Mouse (Mus musculus) olfactory bulb, adult 2 months (tissue): ENCODE measurements around the gene Dennd6b. TPM values are rescaled to one million over a fixed set of nuclear protein-coding genes. Genes with fewer than 3 reads are reported as not detected.

ENCODE experiments used
- H3K27ac ChIP-seq: fragments of 200-500 bp; 2 replicates; pipeline ENCODE4 v1.5.1; 2012; ENCODE audit warnings: low read depth, low read length; ENCODE audit not compliant: insufficient read depth
- H3K4me1 ChIP-seq: fragments of 200-500 bp; 2 replicates; pipeline ENCODE4 v1.6.1; 2012; ENCODE audit warnings: low read length; ENCODE audit not compliant: control insufficient read depth, insufficient read depth
- H3K4me3 ChIP-seq: fragments of 200-500 bp; 2 replicates; pipeline ENCODE4 v1.5.1; 2012; ENCODE audit warnings: mild to moderate bottlenecking, low read depth, low read length, moderate library complexity; ENCODE audit not compliant: insufficient read depth
- CTCF ChIP-seq: fragments of 200-500 bp; IDR thresholded peaks from 2 replicates; pipeline ENCODE4 v1.5.1; 2012; ENCODE audit warnings: low read depth, mild to moderate bottlenecking, low read length, moderate library complexity; ENCODE audit not compliant: insufficient read depth
- POLR2A ChIP-seq: fragments of 200-500 bp; IDR thresholded peaks from 2 replicates; pipeline ENCODE4 v1.6.1; 2012; ENCODE audit warnings: mild to moderate bottlenecking, low read depth, low read length, moderate library complexity; ENCODE audit not compliant: insufficient read depth
- WGBS: fragments of 180-500 bp; shearing (Covaris S2); methylation state at CpG from one replicate; pipeline ENCODE4 v1.1.7; 2018; 5-methylcytosine and 5-hydroxymethylcytosine counted together
- polyA plus RNA-seq: library from polyadenylated mRNA; stranded (reverse); fragments of >200 nt; gene quantifications from 2 replicates; pipeline ENCODE4 v1.2.4, GENCODE M21; 2012; ENCODE audit warnings: low replicate concordance; ENCODE audit not compliant: missing spikeins, insufficient read depth, insufficient read length

Gene Dennd6b
- polyA plus RNA-seq, 1 experiment = not detected

DNA sequence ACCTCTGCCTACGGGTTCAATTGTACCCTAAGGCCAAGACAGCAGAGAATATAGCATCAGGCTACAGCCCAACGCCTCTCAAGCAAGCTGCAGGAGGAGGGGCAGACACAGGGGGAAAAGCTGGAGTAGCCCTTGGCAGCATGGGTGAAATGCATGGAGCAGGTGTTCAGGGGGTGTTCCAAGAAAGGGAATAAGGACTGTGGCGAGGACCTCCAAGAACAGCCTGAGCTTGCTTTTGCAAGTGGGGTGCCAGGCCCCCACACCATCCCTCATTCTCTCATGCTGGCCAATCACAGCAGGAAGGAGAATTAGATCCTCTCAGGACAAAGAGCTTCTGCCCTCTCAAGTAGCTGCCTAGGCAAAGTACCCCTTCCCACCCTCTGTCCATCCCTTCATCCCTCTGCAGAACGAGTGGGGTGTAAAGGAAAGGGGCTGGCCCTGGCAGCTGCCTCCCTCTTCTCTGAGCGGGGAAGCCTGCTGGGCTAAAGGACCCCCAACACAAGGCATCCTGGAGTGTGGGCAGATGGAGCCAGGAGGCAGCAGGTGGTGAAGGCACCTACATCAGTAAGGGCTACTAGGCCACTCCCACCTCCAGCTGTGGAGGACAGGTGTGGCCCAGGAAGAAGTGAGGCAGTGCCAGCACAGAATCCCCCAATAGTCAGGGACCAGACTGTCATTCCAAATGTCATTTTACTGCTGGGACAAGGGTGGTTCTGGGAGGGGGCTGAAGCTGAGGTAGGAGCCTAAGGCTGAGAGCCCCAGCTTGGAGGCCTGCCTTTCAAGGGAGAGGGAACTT lies 12.0 kb downstream of the Dennd6b start:
- TF ChIP-seq POLR2A (no peak), CTCF (no peak)
- Histone ChIP-seq H3K4me1 (peaks cover 18% of the 10 kb centered on the region), H3K4me3 (no peak overlapping the region), H3K27ac (no peak overlapping the region)
- WGBS = 56% methylated on average over 5 of the region's 5 CpGs

DNA sequence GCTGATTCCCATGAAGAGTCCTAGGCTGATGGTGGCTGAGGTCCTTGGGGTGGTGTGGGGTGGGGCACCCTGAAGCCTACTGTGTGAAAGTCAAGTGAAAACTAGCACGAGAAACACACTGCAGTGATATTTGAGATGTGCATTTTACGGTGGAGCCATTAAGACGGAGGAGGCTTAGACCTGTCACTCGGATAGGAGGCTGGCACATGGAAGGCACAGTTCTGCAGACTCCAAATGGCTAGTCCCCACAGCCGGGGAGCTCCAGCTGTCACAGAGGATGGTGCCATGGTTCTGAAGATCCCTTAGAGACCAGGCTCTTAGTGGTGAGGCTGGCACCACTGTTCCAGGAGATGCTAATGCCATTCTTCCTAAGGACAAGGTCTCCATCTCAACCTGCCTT lies 13.5 kb downstream of the Dennd6b start:
- TF ChIP-seq CTCF (no peak), POLR2A (no peak)
- H3K27ac ChIP-seq = no peak overlapping the region
- WGBS = 64% methylated on average over 5 of the region's 5 CpGs

GRCm38 (mm10) chr15:89182328-89182741 lies 14.0 kb downstream of the Dennd6b start:
- no peak overlapping the region for H3K4me3 ChIP-seq
- H3K4me1 ChIP-seq = peaks cover 36% of the 10 kb centered on the region
- TF ChIP-seq POLR2A (no peak), CTCF (no peak)
- whole genome bisulfite sequencing = 39% methylated on average over 6 of the region's 6 CpGs
- H3K27ac ChIP-seq = no peak overlapping the region

More for the DNA sequence above, 13.5 kb downstream of the Dennd6b start:
- Histone ChIP-seq H3K4me1 (peaks cover 33% of the 10 kb centered on the region), H3K4me3 (no peak overlapping the region)

GRCm38 (mm10) chr15:89181561-89182270 lies 14.6 kb downstream of the Dennd6b start:
- Histone ChIP-seq H3K4me3 (no peak overlapping the region), H3K4me1 (peaks cover 42% of the 10 kb centered on the region), H3K27ac (no peak overlapping the region)
- TF ChIP-seq POLR2A = no peak
- 62% methylated on average over 10 of the region's 10 CpGs for WGBS

DNA sequence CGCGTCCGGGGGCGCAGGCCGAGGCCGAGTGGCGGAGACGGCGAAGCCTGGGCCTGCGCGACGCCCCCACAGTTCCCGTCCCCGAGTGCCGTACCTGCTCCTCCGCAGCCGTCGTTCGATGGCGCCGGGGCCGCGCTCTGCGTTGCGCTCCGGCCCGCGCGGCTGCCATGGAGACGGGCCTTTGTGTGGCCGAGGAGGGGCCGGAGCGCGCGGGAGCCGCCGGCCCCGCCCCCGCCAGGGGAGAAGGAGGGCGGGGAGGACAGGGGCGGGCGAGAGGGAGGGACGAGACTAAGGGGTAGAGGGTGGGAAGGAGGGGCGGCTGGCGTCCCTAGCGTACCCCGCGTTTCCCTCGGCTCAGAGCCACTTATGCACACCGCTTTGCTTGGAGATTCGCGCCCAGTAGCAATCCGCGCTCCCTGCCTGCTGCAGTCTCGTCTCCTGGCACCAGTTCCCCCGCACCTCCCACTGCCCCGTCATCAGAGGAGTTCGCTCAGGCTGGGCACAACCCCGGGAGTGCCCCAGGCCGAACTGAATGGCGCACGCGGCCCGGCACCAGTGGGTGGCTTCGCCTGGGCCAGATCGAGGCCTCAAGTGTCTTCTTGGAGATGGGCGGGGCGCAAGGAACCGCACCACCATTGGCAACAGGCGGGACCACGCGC lies 15.6 kb downstream of the Dennd6b start, which contains the start of gene Plxnb2:
Gene Plxnb2, minus strand, starts transcription at position 218 of the 659 bp plus-strand sequence.
- WGBS = under 1% methylated on average over 71 of the region's 72 CpGs
- peak within 1 kb of the TSS; percentile 59 for H3K4me3 ChIP-seq
- TF ChIP-seq CTCF (no peak), POLR2A (0 out of 2 replicates have a peak, but pooled peaks have one; percentile 37)
- H3K4me1 ChIP-seq = peaks cover 46% of the 10 kb centered on the region
- H3K27ac ChIP-seq = peak within 1 kb of the TSS; percentile 81

DNA sequence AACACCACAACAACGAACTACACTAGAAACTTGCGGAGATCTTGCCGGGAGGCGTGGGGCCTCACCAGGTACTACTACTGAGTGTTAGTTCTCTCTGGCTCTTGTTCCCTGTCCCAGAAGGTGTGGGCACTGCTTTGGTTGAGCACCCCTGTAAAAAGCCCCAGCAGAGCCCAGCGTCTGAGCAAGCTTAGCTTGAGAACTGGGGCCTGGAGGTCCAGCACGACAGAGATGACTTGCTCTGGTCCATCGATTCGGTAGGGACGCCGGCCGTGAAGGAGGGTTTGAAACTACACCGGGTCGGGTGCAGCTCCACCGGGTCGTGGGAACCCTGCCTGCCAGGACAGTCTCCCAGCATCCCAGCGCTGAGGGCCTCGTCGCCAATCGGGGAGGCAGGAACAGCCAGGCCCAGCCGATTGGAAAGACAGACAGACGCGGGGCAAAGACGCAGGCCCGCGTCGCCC lies 16.2 kb downstream of the Dennd6b start:
- H3K27ac ChIP-seq = peak overlapping the region; percentile 54
- no peak for TF ChIP-seq POLR2A
- no peak for TF ChIP-seq CTCF
- 2% methylated on average over 26 of the region's 26 CpGs for WGBS
- H3K4me3 ChIP-seq = peak overlapping the region; percentile 59
- peaks cover 52% of the 10 kb centered on the region for H3K4me1 ChIP-seq

DNA sequence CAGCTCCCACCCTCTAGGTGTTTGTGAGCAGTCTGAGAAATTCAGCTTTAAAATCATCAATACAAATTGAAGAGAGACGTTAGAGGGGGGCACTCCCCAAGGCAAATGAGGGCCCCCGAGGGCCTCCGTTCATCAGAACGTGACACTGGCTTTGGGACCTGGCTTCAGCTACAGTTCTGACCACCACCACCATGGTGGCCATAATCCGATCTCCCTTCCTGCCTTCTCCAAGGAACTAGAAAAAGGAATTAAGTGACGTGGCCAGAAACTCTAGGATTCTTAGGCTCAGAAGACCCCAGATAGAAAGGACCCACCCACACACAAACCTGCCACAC lies 16.7 kb downstream of the Dennd6b start:
- peak overlapping the region; percentile 59 for H3K4me3 ChIP-seq
- no peak for TF ChIP-seq CTCF
- no peak for TF ChIP-seq POLR2A
- H3K4me1 ChIP-seq = peaks cover 57% of the 10 kb centered on the region
- WGBS = 14% methylated on average over 6 of the region's 6 CpGs
- no peak overlapping the region; the same call in 1 of the 2 replicates for H3K27ac ChIP-seq

GRCm38 (mm10) chr15:89178954-89179629 lies 17.2 kb downstream of the Dennd6b start:
- WGBS = 12% methylated on average over 16 of the region's 16 CpGs

More at GRCm38 (mm10) chr15:89178954-89179629, 17.2 kb downstream of the Dennd6b start:
- H3K4me1 ChIP-seq = peaks cover 62% of the 10 kb centered on the region
- peak overlapping the region; percentile 59 for H3K4me3 ChIP-seq
- TF ChIP-seq POLR2A (no peak), CTCF (no peak)
- peak overlapping the region; percentile 50; the same call in 1 of the 2 replicates for H3K27ac ChIP-seq
